Mouse (Mus musculus) cortical plate, adult 2 months (tissue): Measurements from ENCODE around the gene Olfr464. TPM values are rescaled to one million over a fixed set of nuclear protein-coding genes. Genes with fewer than 3 reads are reported as not detected.
"Not testable (repeated sequence)": the region's sequence is repeated elsewhere in the genome, so short reads cannot be mapped to it uniquely, and the experiment has no call there.

Experiments used
- H3K27ac ChIP-seq: fragments of 200-500 bp; 2 replicates; pipeline ENCODE4 v1.5.1; 2012; ENCODE audit warnings: low read length, control low read depth, inconsistent platforms; ENCODE audit not compliant: insufficient read depth
- H3K4me1 ChIP-seq: fragments of 200-500 bp; 2 replicates; pipeline ENCODE4 v1.6.1; 2011; ENCODE audit warnings: low read length; ENCODE audit not compliant: control insufficient read depth, insufficient read depth
- H3K4me3 ChIP-seq: fragments of 200-500 bp; 2 replicates; pipeline ENCODE4 v1.5.1; 2011; ENCODE audit warnings: mild to moderate bottlenecking, low read length, control low read depth; ENCODE audit not compliant: insufficient read depth
- CTCF ChIP-seq: fragments of 200-500 bp; IDR thresholded peaks from 2 replicates; pipeline ENCODE4 v1.5.1; 2011; ENCODE audit warnings: mild to moderate bottlenecking, control low read depth, low read length; ENCODE audit not compliant: insufficient read depth; ENCODE audit errors: extremely low read depth
- POLR2A ChIP-seq: fragments of 200-500 bp; IDR thresholded peaks from 2 replicates; pipeline ENCODE4 v1.6.1; 2011; ENCODE audit warnings: mild to moderate bottlenecking, low read length, control low read depth; ENCODE audit not compliant: insufficient read depth; ENCODE audit errors: extremely low read depth
- polyA plus RNA-seq: library from polyadenylated mRNA; depleted of rRNA; stranded (reverse); fragments of >200 nt; gene quantifications from 2 replicates; pipeline ENCODE4 v1.2.3, GENCODE M21; 2012; rRNA removed

Gene Olfr464
- polyA plus RNA-seq, 1 experiment, result 2.1 TPM

- no peak overlapping the region for H3K27ac ChIP-seq
- no peak for TF ChIP-seq POLR2A
- no peak for TF ChIP-seq CTCF
- H3K4me1 ChIP-seq, result no peaks in the 10 kb centered on the region
- no peak overlapping the region for H3K4me3 ChIP-seq
Measured at GRCm38 (mm10) chr11:87870096-87870495, 50.7 kb downstream of the Olfr464 start.

DNA sequence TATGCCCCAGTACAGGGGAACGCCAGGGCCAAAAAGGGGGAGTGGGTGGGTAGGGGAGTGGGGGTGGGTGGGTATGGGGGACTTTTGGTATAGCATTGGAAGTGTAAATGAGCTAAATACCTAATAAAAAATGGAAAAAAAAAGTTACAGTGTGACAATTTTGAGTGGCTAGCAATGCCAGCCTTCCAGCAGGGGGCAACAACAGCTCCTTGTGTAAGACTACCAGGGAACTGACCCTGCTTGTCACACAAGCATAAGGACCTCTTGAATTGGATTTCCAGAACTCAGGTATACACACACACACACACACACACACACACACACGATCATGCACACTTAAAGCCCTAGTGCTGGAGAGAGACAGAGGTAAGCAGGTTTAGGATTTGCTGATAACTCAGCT is 53.9 kb downstream of the Olfr464 start:
- peak; percentile 34 for TF ChIP-seq CTCF
- H3K27ac ChIP-seq, H3K4me3 ChIP-seq, H3K4me1 ChIP-seq: not testable (repeated sequence)

Other genes starting within 250 kb of the Olfr464 start
- gene Supt4a, start 183.4 kb downstream of the Olfr464 start, polyA plus RNA-seq, result 153 and 154 TPM in 2 replicates
- 269 and 297 TPM in 2 replicates for gene Tspoap1, start 160.4 kb downstream of the Olfr464 start, polyA plus RNA-seq
- 0.06 TPM in 1 of 2 replicates, not detected in the other for gene Mpo, start 127.4 kb downstream of the Olfr464 start, polyA plus RNA-seq
- 0.72 and 2.4 TPM in 2 replicates for gene Lpo, start 92.7 kb downstream of the Olfr464 start, polyA plus RNA-seq
- 9.8 and 11.8 TPM in 2 replicates for gene Mks1, start 67.8 kb downstream of the Olfr464 start, polyA plus RNA-seq
- 0.53 and 0.90 TPM in 2 replicates for gene Epx, start 45.4 kb downstream of the Olfr464 start, polyA plus RNA-seq
- gene Olfr462, start 28.7 kb downstream of the Olfr464 start, polyA plus RNA-seq, result not detected in 2 replicates
- gene Olfr463, start 23.6 kb downstream of the Olfr464 start, polyA plus RNA-seq, result 0.04 TPM in 1 of 2 replicates, not detected in the other
- gene Dynll2, start 66.6 kb upstream of the Olfr464 start, polyA plus RNA-seq, result 396 and 411 TPM in 2 replicates
- gene Srsf1, start 126.4 kb upstream of the Olfr464 start, polyA plus RNA-seq, result 229 and 247 TPM in 2 replicates
- 16.8 and 18.5 TPM in 2 replicates for gene Vezf1, start 147.3 kb upstream of the Olfr464 start, polyA plus RNA-seq
- 22.3 and 23.9 TPM in 2 replicates for gene Cuedc1, start 177.1 kb upstream of the Olfr464 start, polyA plus RNA-seq